Mouse (Mus musculus): ENCODE results near the gene Mfap1b.
A peak's percentile ranks its signal among the peaks of the same experiment; 100 is the strongest.
"Not testable (repeated sequence)": the region's sequence is repeated elsewhere in the genome, so short reads cannot be mapped to it uniquely, and the experiment has no call there.

Gene Mfap1b

GRCm38 (mm10) chr2:121473301-121474179, at the start of gene Mfap1b:
Mfap1b (minus strand) TSS chr2:121474067.
- DNase-seq: peak; percentile 85 to 91

DNA sequence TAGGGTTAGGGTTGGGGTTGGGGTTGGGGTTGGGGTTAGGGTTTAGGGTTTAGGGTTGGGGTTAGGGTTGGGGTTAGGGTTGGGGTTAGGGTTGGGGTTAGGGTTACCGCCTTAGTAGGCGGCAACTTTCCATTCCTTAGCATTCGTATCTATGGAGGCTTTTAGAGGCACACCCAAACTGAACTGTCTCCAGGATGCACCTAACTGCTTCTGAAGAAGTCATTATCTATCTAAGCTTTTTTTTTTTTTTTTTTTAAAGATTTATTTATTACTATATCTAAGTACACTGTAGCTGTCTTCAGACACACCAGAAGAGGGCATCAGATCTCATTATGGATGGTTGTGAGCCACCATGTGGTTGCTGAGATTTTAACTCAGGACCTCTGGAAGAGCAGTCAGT, 49.0 kb upstream of the Mfap1b start:
- not testable (repeated sequence) for DNase-seq

DNA sequence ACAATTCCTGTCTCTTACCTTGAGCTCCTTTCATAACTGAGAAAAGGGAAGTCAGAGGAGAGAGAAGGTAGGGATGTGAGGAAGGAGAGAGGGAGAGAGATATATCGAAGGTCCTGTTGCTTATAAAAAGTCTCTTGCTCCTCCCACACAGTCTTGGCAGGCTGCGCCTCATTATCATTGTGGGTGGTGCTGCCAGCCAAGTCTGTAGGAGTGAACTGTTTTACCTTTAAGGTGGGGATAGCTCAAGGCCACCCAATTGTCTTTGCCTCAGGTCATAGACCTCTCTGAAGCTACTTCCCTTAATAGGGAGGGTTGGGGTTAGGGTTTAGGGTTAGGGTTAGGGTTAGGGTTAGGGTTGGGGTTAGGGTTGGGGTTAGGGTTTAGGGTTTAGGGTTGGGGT, 48.1 kb upstream of the Mfap1b start:
- no peak for DNase-seq

DNA sequence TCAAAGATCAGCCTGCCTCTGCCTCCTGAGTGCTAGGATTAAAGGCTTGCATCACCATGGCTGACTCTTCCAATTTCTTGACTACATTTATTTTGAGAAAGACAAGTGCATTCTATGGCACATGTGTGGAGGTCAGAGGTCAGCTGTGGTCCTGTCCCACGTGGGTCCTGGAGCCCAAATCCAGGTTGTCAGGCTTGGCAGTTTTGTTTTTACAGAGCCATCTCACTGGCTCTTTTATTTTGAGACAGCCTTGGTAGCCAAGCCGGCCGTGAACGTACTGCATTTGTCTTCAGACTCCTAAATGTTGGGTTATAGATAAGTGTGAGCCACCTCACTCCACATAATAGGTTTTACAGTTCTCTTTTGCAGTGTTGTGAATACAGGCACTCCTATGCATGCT, 44.8 kb upstream of the Mfap1b start:
- DNase-seq: not testable (repeated sequence)

GRCm38 (mm10) chr2:121518106-121518505, 44.2 kb upstream of the Mfap1b start:
- no peak for DNase-seq

DNA sequence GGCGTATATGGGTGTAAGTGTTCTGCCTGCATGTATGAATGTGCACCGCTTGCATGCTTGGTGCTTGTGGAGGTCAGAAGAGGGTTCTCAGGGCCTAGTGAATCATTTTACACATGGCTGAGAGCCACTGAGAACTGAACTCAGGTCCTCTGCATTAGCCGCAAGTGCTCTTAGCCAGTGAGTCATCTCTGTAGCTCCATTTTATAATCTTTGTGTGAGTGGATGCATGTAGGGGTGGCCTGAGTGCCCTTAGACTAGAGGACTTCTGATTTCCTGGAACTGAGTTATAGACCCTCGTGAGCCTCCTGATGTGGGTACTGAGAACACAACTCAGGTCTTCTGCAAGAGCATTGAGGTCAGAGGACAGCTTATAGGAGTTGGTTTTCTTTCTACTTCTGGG, 40.3 kb upstream of the Mfap1b start:
- no peak for DNase-seq

GRCm38 (mm10) chr2:121512991-121513765, 39.3 kb upstream of the Mfap1b start:
- not testable (repeated sequence) for DNase-seq

- no peak for DNase-seq
Observed at GRCm38 (mm10) chr2:121511401-121511800, 37.5 kb upstream of the Mfap1b start.

DNA sequence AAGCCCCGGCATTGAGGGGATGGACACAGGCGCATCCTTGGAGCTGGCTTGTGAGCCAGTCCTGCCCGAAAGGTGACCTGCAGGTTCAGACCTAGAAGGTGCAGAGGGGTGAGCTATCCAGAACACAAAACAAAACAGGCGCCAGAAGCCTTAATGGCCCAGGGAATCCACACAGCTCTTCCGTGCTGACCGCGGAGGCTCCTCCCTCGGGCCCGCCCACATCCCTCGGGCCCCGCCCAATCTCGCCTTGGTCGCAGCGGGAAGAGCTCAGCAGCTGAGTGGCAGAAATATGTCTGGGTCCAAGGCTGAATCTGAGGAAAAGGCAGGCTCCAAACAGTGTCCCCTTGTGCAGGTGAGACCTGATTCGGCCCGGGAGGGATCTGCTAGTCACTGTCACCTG, 35.7 kb upstream of the Mfap1b start:
- DNase-seq: peak; percentile 82 to 87

- DNase-seq: no peak
Observed at GRCm38 (mm10) chr2:121507951-121508330, 34.1 kb upstream of the Mfap1b start.

DNA sequence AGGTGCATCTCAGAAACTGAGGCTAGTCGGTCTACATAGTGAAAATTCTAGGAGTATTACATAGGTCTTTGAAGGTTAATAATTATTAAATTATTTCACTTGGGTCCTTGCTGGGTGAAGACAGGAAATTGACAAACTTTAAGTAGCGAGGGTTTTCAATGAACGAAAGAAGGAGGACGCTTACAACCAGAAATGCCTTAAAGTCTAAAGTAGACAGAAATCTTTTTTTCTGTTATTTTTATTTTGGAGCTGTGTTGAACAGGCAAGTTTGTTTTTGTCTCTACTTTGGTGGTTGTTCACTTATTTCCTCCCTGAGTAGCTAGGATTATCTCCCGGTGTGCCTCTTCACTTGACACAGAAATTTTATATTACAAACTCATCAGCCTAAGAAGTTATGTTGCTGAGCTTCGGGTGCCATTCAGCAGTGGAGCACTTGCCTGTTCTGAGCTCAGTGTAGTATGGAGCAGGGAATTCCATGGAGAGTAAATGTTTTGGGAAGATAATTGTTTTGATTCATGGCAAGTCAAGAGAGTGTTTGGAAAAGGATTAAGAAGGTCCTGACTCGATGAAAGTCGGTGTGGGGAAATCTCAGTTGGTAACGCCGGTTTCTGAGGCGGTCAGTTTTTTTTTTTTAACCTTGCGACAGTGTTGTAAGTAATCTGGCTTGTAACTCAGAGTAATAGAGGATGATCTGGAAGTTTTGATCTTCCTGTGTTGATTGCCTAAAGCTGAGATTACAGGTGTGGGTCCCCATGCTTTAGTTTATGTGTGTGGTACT, 33.5 kb upstream of the Mfap1b start:
- no peak for DNase-seq

DNA sequence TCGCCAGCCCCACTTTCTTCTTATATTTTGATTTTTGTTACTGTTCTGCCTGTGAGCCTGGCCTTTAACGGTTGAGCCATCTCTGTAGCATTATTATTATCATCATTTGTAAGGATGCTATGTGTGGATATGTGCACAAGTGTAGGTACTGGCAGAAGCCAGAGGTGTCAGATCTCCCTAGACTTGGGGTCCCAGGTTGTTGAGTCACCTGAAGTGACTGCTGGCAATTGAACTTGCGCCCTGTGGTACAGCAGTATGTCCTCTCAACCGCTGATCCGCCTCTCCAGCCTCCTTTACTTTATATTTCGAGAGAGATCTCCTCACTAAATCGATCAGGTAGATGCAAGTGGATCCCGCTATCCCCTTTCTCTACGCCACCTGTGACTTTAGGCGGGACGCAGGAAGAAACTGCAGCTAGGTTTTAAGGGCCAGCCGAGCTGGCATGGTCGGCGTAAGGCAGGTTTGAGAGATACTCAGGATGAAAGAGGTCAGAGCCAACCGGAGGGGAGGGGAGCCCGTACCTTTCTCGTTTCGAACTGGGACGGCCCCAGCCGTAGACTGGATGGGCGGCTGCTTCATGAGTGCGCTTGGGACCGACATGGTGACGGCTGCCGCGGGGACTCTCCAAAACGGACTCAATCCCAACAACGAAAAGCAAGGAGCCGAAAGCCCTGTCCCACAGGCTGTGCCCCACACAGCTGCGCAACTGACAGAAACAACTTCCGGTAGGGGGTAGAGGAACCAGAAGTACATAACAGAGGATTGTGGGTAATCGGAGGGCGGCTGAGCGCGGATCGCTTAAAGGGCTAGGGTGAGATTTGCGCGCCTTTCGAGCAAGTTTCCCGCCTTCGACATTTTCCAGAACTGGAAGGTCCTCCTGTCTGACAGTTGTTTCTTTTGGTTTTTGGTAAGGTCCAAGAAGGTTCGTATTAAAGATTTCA, 32.3 kb upstream of the Mfap1b start, which contains the start of the genes Mfap1a and Wdr76:
Gene Mfap1a, minus strand, starts transcription at position 724 of the 941 bp plus-strand sequence.
Gene Wdr76, plus strand, starts transcription at position 782 of the 941 bp plus-strand sequence.
- DNase-seq: peak; percentile 88 to 93

DNA sequence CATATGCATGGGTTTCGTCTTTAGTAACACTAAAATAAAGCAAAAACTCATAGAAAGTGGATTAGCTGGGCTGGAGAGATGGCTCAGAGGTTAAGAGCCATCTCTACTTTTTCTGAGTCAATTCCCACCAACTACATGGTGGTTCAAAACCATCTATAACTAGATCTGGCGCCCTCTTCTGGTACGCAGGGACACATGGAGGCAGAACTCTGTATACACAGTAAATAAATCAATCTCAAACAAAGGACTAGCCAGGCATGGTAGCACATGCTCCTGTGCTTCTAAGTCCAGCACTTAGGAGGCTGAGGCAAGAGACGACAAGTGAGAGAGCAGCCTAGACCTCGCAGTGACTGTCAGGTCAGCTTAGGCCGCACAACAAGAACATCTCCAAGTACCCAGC, 27.7 kb upstream of the Mfap1b start:
- not testable (repeated sequence) for DNase-seq

- DNase-seq: not testable (repeated sequence)
Observed at GRCm38 (mm10) chr2:121484403-121484802, 10.5 kb upstream of the Mfap1b start.

GRCm38 (mm10) chr2:121483576-121483975, 9.7 kb upstream of the Mfap1b start:
- no peak for DNase-seq

DNA sequence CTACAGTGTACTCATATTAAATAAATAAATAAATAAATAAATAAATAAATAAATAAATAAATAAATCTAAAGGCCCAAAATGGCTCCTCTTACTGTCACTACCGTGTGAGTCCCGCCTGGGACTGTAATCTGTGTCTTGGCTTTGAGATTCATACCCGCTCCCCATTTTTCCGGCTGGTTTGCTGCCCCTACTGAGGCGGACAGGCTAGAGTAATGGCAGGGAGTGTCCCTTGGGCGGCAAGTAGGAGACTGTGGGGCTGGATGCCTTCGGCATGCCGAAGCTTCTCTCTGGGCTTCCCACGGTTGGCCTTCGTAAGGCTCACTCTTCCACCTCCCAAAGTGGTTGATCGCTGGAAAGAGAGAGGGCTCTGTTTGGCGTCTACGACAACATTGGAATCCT, 7.0 kb upstream of the Mfap1b start:
- DNase-seq: not testable (repeated sequence)

DNA sequence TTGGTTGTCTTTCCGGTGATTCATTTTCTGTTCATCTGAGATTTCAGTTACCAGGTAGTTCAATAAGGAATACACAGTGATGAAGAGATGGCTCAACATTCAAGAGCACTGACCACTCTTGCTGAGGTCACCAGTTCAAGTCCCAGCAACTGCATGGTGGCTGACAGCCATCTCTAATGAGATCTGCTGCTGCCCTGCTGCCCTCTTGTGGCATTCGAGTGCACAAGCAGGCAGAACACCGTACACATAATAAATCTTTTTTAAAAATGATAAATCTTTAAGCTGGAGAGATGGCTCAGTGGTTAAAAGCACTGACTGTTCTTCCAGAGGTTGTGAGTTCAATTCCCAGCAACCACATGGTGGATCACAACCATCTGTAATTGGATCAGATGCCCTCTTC, 6.6 kb upstream of the Mfap1b start:
- DNase-seq: peak; percentile 40

GRCm38 (mm10) chr2:121477491-121478266, 3.8 kb upstream of the Mfap1b start:
- no peak for DNase-seq

DNA sequence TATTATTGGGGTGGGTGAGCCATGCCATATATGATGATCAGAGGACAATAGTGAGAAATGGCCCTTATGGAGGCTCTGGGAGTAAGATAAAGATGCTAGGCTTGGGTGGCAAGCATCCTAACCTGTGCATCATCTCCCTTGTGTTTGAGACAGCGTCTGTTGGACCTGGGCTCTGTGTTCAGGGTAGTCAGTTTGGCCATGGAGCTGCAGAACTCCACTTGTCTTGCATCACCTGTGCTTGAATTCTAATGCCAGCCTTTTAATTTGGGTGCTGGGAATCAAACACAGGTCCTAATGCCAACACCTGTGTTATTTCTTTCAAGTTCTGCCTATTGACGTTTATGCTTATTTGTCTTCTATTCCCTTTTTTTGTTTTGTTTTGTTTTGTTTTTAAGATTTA, 1.4 kb upstream of the Mfap1b start:
- not testable (repeated sequence) for DNase-seq

DNA sequence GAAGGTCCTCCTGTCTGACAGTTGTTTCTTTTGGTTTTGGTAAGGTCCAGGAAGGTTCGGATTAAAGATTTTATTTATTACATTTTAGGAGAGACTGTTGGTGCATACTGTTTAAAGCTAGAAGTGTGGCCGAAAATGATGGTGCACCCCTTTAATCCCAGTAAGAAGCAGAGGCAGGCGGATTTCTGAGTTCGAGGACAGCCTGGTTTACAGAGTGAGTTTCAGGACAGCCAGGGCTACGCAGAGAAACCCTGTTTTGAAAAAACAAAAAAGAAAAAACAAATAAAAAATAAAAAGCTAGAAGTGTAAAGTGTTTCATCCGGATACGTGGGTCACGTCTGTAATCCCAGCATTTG, 291 bp upstream of the Mfap1b start:
- DNase-seq: no peak

GRCm38 (mm10) chr2:121472783-121473182, 1.1 kb downstream of the Mfap1b start:
- DNase-seq: not testable (repeated sequence)

Measured in kidney, postnatal 25 days (tissue).